Mouse (Mus musculus) lung, adult 2 months (tissue): Measurements from ENCODE around the gene Grin2a.

Source experiments
- CTCF ChIP-seq: fragments of 200-500 bp; IDR thresholded peaks from 2 replicates; pipeline ENCODE4 v1.5.1; 2011; ENCODE audit warnings: mild to moderate bottlenecking, low read length, control low read depth; ENCODE audit not compliant: insufficient read depth
- POLR2A ChIP-seq: fragments of 200-500 bp; IDR thresholded peaks from 2 replicates; pipeline ENCODE4 v1.6.1; 2011; ENCODE audit warnings: low read depth, mild to moderate bottlenecking, control low read depth, low read length, borderline replicate concordance; ENCODE audit errors: extremely low read depth

DNA sequence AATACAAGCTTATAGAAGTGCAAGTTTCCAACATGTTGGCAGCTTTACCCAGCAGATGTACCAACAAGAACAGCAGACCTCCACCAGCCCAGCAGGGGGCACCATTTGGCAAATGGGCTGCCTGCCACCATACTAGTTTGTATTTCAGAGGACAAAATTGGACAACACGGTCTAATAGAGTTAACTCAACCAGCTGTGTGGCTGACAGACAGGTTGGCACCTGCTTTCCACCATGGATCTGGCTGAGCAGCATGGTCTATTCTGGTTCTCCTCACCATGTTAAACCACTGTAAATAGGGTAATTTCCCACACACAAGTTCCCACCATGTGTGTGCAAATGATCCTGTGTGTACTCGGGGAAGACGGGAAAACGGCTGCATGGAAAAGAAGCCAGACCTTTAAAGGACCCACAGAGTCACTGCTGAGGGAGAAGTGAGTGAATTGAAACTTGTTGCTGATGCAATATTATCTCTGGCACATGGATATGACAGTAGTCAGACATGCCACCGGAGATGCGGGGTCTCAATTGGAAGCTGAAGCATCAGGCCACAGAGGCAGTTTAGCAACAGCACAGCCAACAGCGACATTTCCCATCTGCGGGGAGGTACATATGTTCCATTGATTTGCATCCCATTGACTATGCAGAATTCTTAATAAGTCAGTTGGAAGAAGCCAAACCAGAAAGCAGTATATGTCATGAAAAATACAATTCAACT, 259.8 kb downstream of the Grin2a start:
- TF ChIP-seq POLR2A = no peak
- TF ChIP-seq CTCF = no peak
